Mouse (Mus musculus) stomach, embryonic 14.5 days (tissue): Measurements from ENCODE around the gene Plekha4. TPM values are rescaled to one million over a fixed set of nuclear protein-coding genes. Genes with fewer than 3 reads are reported as not detected.
"Not testable (repeated sequence)": the region's sequence is repeated elsewhere in the genome, so short reads cannot be mapped to it uniquely, and the experiment has no call there.

Source experiments
- ATAC-seq: fragments of 200-750 bp; cut with Nextera tagmentation; 2 replicates; pipeline ENCODE4 v1.8.0; 2017; ENCODE audit warnings: low read depth, moderate TSS enrichment; ENCODE audit not compliant: insufficient number of reproducible peaks, insufficient read depth, low FRiP score
- H3K27ac ChIP-seq: fragments of 300-500 bp; sonication (generic); 2 replicates; pipeline ENCODE4 v1.5.1; 2014; ENCODE audit warnings: mild to moderate bottlenecking, low read length, moderate library complexity, mixed read lengths
- H3K27me3 ChIP-seq: fragments of 300-500 bp; sonication (generic); 2 replicates; pipeline ENCODE4 v1.6.1; 2014; ENCODE audit warnings: low read length, control low read depth, mixed read lengths; ENCODE audit not compliant: control insufficient read depth, insufficient read depth
- H3K36me3 ChIP-seq: fragments of 300-500 bp; sonication (generic); 2 replicates; pipeline ENCODE4 v1.6.1; 2014; ENCODE audit warnings: mild to moderate bottlenecking, control low read depth, low read length, moderate library complexity, mixed read lengths; ENCODE audit not compliant: control insufficient read depth, insufficient read depth
- H3K4me1 ChIP-seq: fragments of 300-500 bp; sonication (generic); 2 replicates; pipeline ENCODE4 v1.6.1; 2014; ENCODE audit warnings: low read length, control low read depth, mixed read lengths; ENCODE audit not compliant: control insufficient read depth, insufficient read depth
- H3K4me2 ChIP-seq: fragments of 300-500 bp; sonication (generic); replicated peaks from 2 replicates; pipeline ENCODE4 v1.6.1; 2014; ENCODE audit warnings: low read depth, low read length, control low read depth
- H3K4me3 ChIP-seq: fragments of 300-500 bp; sonication (generic); 2 replicates; pipeline ENCODE4 v1.5.1; 2014; ENCODE audit warnings: low read depth, low read length, control low read depth
- H3K9ac ChIP-seq: fragments of 300-500 bp; sonication (generic); replicated peaks from 2 replicates; pipeline ENCODE4 v1.6.1; 2014; ENCODE audit warnings: low read depth, mild to moderate bottlenecking, control low read depth, low read length, moderate library complexity, mixed read lengths
- H3K9me3 ChIP-seq: fragments of 300-500 bp; sonication (generic); 2 replicates; pipeline ENCODE4 v1.6.1; 2016; ENCODE audit warnings: low read depth, low read length, control low read depth; ENCODE audit not compliant: control insufficient read depth
- WGBS: fragments of 180-500 bp; shearing (Covaris S2); extraction: QIAGEN DNeasy Blood & Tissue Kit; methylation state at CpG from one replicate; pipeline ENCODE4 v1.1.7; 2014; 5-methylcytosine and 5-hydroxymethylcytosine counted together
- polyA plus RNA-seq: library from polyadenylated mRNA; unstranded; fragments of >200 nt; fragmentation: Nextera tagmentation; extraction: Ambion mirVana; gene quantifications from 2 replicates; pipeline ENCODE4 v1.2.1, GENCODE M21; 2014

The Plekha4 gene
- polyA plus RNA-seq, 1 experiment from 2014 or later: 2.6 TPM

DNA sequence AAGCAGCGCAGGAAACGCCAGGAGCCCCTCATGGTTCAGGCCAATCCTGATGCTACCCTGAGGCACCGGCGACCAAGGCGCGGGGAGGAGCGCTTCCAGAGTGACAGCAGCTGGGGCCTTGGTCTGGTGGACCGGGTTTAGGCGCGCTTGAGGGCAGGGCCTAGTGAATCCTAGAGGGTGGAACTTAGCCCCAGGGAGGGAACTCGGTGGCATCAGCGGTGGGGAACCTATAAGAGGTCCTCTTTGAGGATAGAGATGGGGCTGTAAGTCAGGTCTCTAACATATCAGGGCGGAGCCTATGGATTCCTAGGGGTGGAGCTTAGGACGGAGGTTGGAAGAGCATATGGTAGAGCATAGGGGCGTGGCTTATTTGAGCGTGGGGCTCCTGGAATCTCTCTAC lies 10.7 kb upstream of the Plekha4 start:
- H3K36me3 ChIP-seq: no peaks in the 10 kb centered on the region
- peak overlapping the region; percentile 63; the same call in 1 of the 2 replicates for H3K27ac ChIP-seq
- WGBS: 24% methylated on average over 16 of the region's 16 CpGs
- H3K4me3 ChIP-seq: no peak overlapping the region
- H3K9me3 ChIP-seq: no peaks in the 10 kb centered on the region
- no peaks in the 10 kb centered on the region for H3K27me3 ChIP-seq
- 0 out of 2 replicates have a peak, but pooled peaks cover 2% of the 10 kb centered on the region for H3K4me1 ChIP-seq
- ATAC-seq: peak; percentile 74
- peak overlapping the region; percentile 16; the same call in 1 of the 2 replicates for H3K4me2 ChIP-seq
- no peak overlapping the region for H3K9ac ChIP-seq

DNA sequence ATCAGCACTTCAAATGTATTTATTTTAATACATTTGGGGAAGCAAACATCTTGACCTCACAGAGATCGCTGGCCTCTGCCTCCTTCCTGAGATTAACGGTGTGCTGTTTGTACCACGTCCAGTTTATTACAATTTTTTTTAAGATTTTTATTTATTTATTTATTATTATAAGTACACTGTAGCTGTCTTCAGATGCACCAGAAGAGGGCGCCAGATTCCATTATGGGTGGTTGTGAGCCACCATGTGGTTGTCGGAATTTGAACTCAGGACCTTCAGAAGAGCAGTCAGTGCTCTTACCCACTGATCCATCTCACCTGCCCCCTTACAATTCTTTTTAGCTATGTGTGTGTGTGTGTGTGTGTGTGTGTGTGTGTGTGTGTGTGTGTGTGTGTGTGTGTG lies 9.3 kb upstream of the Plekha4 start:
- ATAC-seq, H3K9me3 ChIP-seq, H3K4me1 ChIP-seq, H3K4me3 ChIP-seq, H3K4me2 ChIP-seq, H3K36me3 ChIP-seq, H3K9ac ChIP-seq, H3K27me3 ChIP-seq, H3K27ac ChIP-seq: not testable (repeated sequence)
- 75% methylated on average over 5 of the region's 5 CpGs for WGBS

DNA sequence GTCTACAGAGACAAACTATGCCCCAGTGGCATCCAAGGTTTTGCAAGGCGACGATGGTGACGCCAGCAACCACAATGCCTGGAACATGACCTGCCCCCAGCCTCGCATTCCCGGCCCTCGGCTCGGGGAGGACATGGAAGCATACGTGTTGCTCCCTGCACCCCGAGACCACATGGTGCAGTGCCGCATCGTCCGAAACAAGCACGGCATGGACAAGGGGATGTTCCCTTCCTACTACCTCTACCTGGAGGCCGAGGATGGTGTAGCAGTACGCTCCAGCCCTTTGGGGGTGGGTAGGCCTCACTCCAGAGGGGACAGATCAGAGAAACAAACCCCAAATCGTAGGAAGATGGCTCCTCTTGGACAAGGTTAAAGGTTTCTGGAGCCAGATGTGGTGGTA lies 7.5 kb upstream of the Plekha4 start:
- 93% methylated on average over 16 of the region's 16 CpGs for WGBS
- H3K27ac ChIP-seq: no peak overlapping the region
- H3K4me1 ChIP-seq: peaks cover 13% of the 10 kb centered on the region; the same call in 1 of the 2 replicates
- no peak overlapping the region for H3K4me3 ChIP-seq
- H3K27me3 ChIP-seq: no peaks in the 10 kb centered on the region
- H3K9ac ChIP-seq: no peak overlapping the region
- no peak for ATAC-seq
- H3K36me3 ChIP-seq: peaks cover 5% of the 10 kb centered on the region; the same call in 1 of the 2 replicates
- H3K4me2 ChIP-seq: no peak overlapping the region
- no peaks in the 10 kb centered on the region for H3K9me3 ChIP-seq

DNA sequence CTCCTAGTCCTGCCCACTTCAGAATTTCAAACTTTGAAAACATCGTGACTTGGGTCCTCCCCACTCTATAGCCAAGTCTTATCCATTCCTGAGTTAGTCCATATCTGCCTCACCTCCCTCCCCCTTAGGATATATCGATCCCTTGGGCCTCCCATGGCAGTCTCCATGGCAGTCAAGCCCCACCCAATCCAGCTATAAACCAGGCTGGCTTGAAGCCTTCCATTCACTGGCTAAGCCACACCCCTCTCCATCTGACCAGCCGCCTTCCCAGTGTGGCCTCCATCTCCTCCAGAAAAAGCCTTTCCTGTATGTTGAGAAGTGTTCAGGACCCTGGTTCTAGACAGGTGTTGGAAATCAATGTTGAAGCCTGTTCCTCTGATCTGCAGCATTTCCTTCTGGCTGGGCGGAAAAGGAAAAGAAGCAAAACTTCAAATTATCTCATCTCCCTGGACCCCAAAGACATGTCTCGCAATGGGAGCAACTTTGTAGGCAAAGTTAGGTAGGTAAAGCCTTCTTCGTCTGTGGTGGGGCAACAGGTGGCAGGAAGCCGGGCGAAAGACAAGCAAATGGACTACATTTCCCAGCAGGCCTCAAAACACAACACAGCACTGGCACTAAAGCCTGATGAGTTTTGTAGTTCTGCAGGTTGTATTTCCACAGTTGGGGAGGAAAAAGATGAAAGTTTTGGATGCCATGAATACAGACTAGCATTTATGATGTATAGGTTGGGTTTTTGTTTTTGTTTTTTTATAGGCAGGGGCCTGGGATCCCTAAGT lies 6.6 kb upstream of the Plekha4 start:
- Histone ChIP-seq H3K4me1 (peaks cover 16% of the 10 kb centered on the region; the same call in 1 of the 2 replicates), H3K36me3 (peaks cover 5% of the 10 kb centered on the region; the same call in 1 of the 2 replicates), H3K27ac (no peak overlapping the region), H3K27me3 (no peaks in the 10 kb centered on the region), H3K4me2 (no peak overlapping the region), H3K4me3 (no peak overlapping the region), H3K9ac (no peak overlapping the region), H3K9me3 (no peaks in the 10 kb centered on the region)
- WGBS: 75% methylated on average over 8 of the region's 8 CpGs
- no peak for ATAC-seq

DNA sequence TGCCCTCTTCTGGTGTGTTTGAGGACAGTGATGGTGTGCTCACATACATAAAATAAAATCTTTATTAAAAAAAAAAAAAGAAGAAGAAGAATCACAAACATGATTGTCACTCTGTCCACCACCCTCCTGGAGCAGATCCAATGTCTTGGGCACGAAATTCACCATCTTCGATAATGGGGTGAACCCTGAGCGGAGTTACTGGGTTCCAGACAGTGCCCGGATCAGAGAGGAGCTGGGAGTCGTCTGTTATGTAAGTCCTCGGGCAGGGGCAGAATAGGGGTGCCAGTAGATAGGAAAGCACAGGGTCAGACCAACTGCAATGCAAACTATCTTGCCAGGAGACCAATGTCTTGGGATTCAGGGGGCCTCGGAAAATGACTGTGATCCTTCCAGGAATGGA lies 5.5 kb upstream of the Plekha4 start:
- peaks cover 5% of the 10 kb centered on the region; the same call in 1 of the 2 replicates for H3K36me3 ChIP-seq
- no peak for ATAC-seq
- H3K4me3 ChIP-seq: no peak overlapping the region
- peaks cover 21% of the 10 kb centered on the region; the same call in 1 of the 2 replicates for H3K4me1 ChIP-seq
- no peaks in the 10 kb centered on the region for H3K27me3 ChIP-seq
- no peak overlapping the region for H3K9ac ChIP-seq
- no peaks in the 10 kb centered on the region for H3K9me3 ChIP-seq
- no peak overlapping the region for H3K27ac ChIP-seq
- WGBS: 93% methylated on average over 7 of the region's 7 CpGs
- no peak overlapping the region for H3K4me2 ChIP-seq

DNA sequence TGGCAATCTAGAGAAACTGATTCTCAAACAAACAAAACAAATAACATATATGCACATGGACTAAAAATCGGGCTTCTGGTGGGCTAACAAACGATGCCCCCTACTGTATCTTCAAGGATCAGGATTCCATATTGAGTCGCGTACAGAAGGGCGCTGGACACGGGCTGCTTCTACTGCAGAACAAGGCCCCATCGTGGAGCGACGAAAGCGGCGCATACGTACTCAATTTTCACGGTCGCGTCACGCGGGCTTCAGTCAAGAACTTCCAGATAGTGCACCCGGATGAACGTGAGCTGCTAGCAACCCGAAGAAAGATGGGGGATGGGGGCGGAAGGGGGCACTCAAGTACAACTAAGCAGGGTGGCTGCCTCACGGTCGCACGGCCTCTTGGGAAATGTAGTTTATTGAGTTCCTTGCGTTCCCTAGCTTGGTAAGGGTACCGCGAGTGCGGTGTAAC lies 4.4 kb upstream of the Plekha4 start:
- under 1% methylated on average over 28 of the region's 28 CpGs for WGBS
- peak; percentile 53; the same call in 1 of the 2 replicates for ATAC-seq

DNA sequence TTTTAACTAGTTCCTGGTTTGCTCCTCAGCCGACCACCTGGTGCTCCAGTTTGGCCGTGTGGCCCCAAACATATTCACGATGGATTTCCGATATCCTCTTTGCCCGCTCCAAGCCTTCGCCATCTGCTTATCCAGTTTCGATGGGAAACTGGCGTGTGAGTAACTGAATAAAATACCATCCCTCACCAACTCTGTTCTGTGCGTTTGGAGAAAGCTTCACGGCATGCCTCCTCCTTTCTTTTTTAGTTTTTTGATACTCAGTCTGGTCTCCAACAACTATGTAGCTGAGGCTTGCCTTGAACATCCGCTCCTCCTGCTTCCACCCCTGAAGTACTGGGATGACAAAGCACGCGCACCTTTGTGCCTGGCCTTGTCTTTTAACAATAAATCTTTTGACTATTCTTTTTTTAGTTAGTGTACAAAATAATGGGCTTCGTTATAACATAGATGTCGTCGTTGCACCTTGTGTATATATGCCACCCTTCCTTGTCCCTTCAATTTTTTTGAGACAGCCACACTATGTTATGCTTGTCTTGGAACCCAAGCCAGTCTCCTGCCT lies 3.9 kb upstream of the Plekha4 start:
- no peak for ATAC-seq
- Histone ChIP-seq H3K4me3 (peak overlapping the region; percentile 49), H3K36me3 (peaks cover 5% of the 10 kb centered on the region; the same call in 1 of the 2 replicates), H3K9me3 (no peaks in the 10 kb centered on the region), H3K4me1 (peaks cover 21% of the 10 kb centered on the region; the same call in 1 of the 2 replicates), H3K27ac (no peak overlapping the region; the same call in 1 of the 2 replicates), H3K9ac (0 out of 2 replicates have a peak overlapping the region, but pooled peaks have one; percentile 46), H3K4me2 (peak overlapping the region; percentile 46), H3K27me3 (no peaks in the 10 kb centered on the region)
- WGBS: 57% methylated on average over 16 of the region's 16 CpGs

More for the DNA sequence above, 4.4 kb upstream of the Plekha4 start:
- peaks cover 5% of the 10 kb centered on the region; the same call in 1 of the 2 replicates for H3K36me3 ChIP-seq
- H3K4me3 ChIP-seq: peak overlapping the region; percentile 49
- H3K27me3 ChIP-seq: no peaks in the 10 kb centered on the region
- H3K27ac ChIP-seq: peak overlapping the region; percentile 91
- peak overlapping the region; percentile 46; the same call in 1 of the 2 replicates for H3K9ac ChIP-seq
- H3K9me3 ChIP-seq: no peaks in the 10 kb centered on the region
- H3K4me1 ChIP-seq: peaks cover 21% of the 10 kb centered on the region; the same call in 1 of the 2 replicates
- H3K4me2 ChIP-seq: peak overlapping the region; percentile 46

DNA sequence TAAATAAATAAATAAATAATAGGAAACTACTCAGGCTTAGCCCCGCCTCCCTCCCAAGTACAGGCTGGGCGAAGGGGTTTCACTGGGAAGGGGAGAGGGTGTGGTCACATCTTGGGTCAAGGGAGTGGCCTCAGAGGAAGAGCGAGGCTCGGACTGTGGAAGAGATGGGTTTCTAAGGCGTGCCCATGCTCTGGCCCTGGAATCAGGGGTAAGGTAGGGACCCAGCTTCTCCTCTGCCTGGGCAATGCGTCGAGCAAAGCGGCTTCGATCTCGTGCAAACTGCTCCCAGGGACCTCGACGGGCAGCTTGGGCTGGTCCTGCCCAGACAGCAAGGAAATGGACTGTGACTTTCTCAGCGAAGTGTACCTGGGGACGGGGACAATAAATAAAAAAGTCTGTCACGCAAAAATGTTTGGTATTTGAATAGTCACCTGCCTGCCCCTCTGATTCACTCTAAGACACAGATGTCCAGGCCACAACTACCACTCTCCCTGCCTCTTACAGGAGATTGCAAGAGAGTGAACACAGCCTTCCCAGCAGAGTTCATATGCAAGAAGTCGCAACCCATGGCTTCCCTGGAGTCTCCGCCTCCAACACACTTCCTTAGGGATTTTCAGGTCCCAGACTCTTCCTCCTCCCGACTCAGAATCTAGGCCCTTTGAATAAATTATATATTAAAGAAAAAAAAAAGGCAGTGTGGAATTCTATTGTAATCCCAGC lies 3.0 kb upstream of the Plekha4 start:
- Histone ChIP-seq H3K4me2 (no peak overlapping the region), H3K9me3 (no peaks in the 10 kb centered on the region)

More for the DNA sequence above, 3.0 kb upstream of the Plekha4 start:
- H3K27me3 ChIP-seq: no peaks in the 10 kb centered on the region
- no peak overlapping the region for H3K9ac ChIP-seq
- peaks cover 21% of the 10 kb centered on the region; the same call in 1 of the 2 replicates for H3K4me1 ChIP-seq
- ATAC-seq: no peak
- H3K27ac ChIP-seq: no peak overlapping the region
- H3K4me3 ChIP-seq: no peak overlapping the region
- WGBS: 68% methylated on average over 18 of the region's 18 CpGs
- H3K36me3 ChIP-seq: peaks cover 5% of the 10 kb centered on the region; the same call in 1 of the 2 replicates
